Mouse (Mus musculus) embryonic facial prominence, embryonic 15.5 days (tissue): ENCODE data around the gene Glis2. TPM values are rescaled to one million over a fixed set of nuclear protein-coding genes. Genes with fewer than 3 reads are reported as not detected.

Experiments
- ATAC-seq: fragments of 200-750 bp; cut with Nextera tagmentation; 2 replicates; pipeline ENCODE4 v1.8.0; 2017; ENCODE audit warnings: low read depth, moderate TSS enrichment; ENCODE audit not compliant: insufficient number of reproducible peaks, low FRiP score, low TSS enrichment
- H3K27ac ChIP-seq: fragments of 300-500 bp; sonication (generic); replicated peaks from 2 replicates; pipeline ENCODE4 v1.5.1; 2015; ENCODE audit warnings: mild to moderate bottlenecking, inconsistent platforms
- H3K27me3 ChIP-seq: fragments of 300-500 bp; sonication (generic); 2 replicates; pipeline ENCODE4 v1.6.1; 2015; ENCODE audit warnings: inconsistent platforms
- H3K36me3 ChIP-seq: fragments of 300-500 bp; sonication (generic); 2 replicates; pipeline ENCODE4 v1.6.1; 2015; ENCODE audit warnings: mild to moderate bottlenecking, inconsistent platforms
- H3K4me1 ChIP-seq: fragments of 300-500 bp; sonication (generic); 2 replicates; pipeline ENCODE4 v1.6.1; 2015; ENCODE audit warnings: inconsistent platforms
- H3K4me2 ChIP-seq: fragments of 300-500 bp; sonication (generic); replicated peaks from 2 replicates; pipeline ENCODE4 v1.6.1; 2015; ENCODE audit warnings: mild to moderate bottlenecking, inconsistent platforms
- H3K4me3 ChIP-seq: fragments of 300-500 bp; sonication (generic); replicated peaks from 2 replicates; pipeline ENCODE4 v1.5.1; 2015; ENCODE audit warnings: mild to moderate bottlenecking, inconsistent platforms
- H3K9ac ChIP-seq: fragments of 300-500 bp; sonication (generic); 2 replicates; pipeline ENCODE4 v1.6.1; 2015; ENCODE audit warnings: inconsistent platforms
- H3K9me3 ChIP-seq: fragments of 300-500 bp; sonication (generic); replicated peaks from 2 replicates; pipeline ENCODE4 v1.6.1; 2016; ENCODE audit warnings: inconsistent platforms
- WGBS: fragments of 180-500 bp; shearing (Covaris S2); methylation state at CpG from one replicate; pipeline ENCODE4 v1.1.7; 2015; 5-methylcytosine and 5-hydroxymethylcytosine counted together
- polyA plus RNA-seq: library from polyadenylated mRNA; unstranded; fragments of >200 nt; fragmentation: Nextera tagmentation; extraction: Ambion mirVana; gene quantifications from 2 replicates; pipeline ENCODE4 v1.2.1, GENCODE M21; 2015

Glis2 gene
- polyA plus RNA-seq, 1 experiment from 2014 or later, result 33.4 TPM

GRCm38 (mm10) chr16:4651081-4651480, 56.6 kb downstream of the Glis2 start:
- WGBS, result 62% methylated on average over 1 of the region's 1 CpGs
- Histone ChIP-seq H3K9ac (no peak overlapping the region), H3K4me3 (no peak overlapping the region), H3K4me1 (peaks cover 95% of the 10 kb centered on the region), H3K27ac (peak overlapping the region; percentile 87), H3K9me3 (no peaks in the 10 kb centered on the region), H3K4me2 (no peak overlapping the region), H3K36me3 (peaks cover 50% of the 10 kb centered on the region), H3K27me3 (no peaks in the 10 kb centered on the region)
- ATAC-seq, result no peak

GRCm38 (mm10) chr16:4651624-4652023, 57.1 kb downstream of the Glis2 start:
- Histone ChIP-seq H3K9me3 (no peaks in the 10 kb centered on the region), H3K36me3 (peaks cover 49% of the 10 kb centered on the region), H3K4me1 (peaks cover 95% of the 10 kb centered on the region), H3K27me3 (no peaks in the 10 kb centered on the region), H3K4me3 (no peak overlapping the region), H3K27ac (peak overlapping the region; percentile 87), H3K4me2 (peak overlapping the region; percentile 22; the same call in 1 of the 2 replicates), H3K9ac (no peak overlapping the region)
- 32% methylated on average over 7 of the region's 7 CpGs for WGBS
- peak; percentile 87 for ATAC-seq

GRCm38 (mm10) chr16:4652707-4653416, 58.3 kb downstream of the Glis2 start:
- Histone ChIP-seq H3K9me3 (no peaks in the 10 kb centered on the region), H3K4me1 (peaks cover 95% of the 10 kb centered on the region), H3K4me2 (no peak overlapping the region), H3K36me3 (peaks cover 49% of the 10 kb centered on the region), H3K4me3 (no peak overlapping the region), H3K27ac (peak overlapping the region; percentile 87), H3K9ac (no peak overlapping the region), H3K27me3 (no peaks in the 10 kb centered on the region)
- ATAC-seq, result peak; percentile 22
- 56% methylated on average over 4 of the region's 4 CpGs for WGBS

GRCm38 (mm10) chr16:4654706-4655105, 60.2 kb downstream of the Glis2 start:
- H3K9me3 ChIP-seq, result no peaks in the 10 kb centered on the region
- H3K9ac ChIP-seq, result no peak overlapping the region
- H3K27ac ChIP-seq, result no peak overlapping the region
- H3K27me3 ChIP-seq, result no peaks in the 10 kb centered on the region
- H3K4me2 ChIP-seq, result no peak overlapping the region
- peaks cover 91% of the 10 kb centered on the region for H3K4me1 ChIP-seq
- H3K36me3 ChIP-seq, result peaks cover 31% of the 10 kb centered on the region
- WGBS, result 83% methylated on average over 10 of the region's 10 CpGs
- no peak overlapping the region for H3K4me3 ChIP-seq
- ATAC-seq, result no peak

GRCm38 (mm10) chr16:4655251-4655734, 60.8 kb downstream of the Glis2 start:
- no peaks in the 10 kb centered on the region for H3K9me3 ChIP-seq
- ATAC-seq, result no peak
- H3K9ac ChIP-seq, result no peak overlapping the region
- no peak overlapping the region for H3K4me2 ChIP-seq
- H3K4me3 ChIP-seq, result no peak overlapping the region
- H3K27ac ChIP-seq, result peak overlapping the region; percentile 58; the same call in 1 of the 2 replicates
- no peaks in the 10 kb centered on the region for H3K27me3 ChIP-seq
- H3K36me3 ChIP-seq, result peaks cover 25% of the 10 kb centered on the region
- peaks cover 87% of the 10 kb centered on the region for H3K4me1 ChIP-seq
- 61% methylated on average over 4 of the region's 4 CpGs for WGBS

- WGBS, result 22% methylated on average over 11 of the region's 11 CpGs
- Histone ChIP-seq H3K9me3 (no peaks in the 10 kb centered on the region), H3K36me3 (peaks cover 22% of the 10 kb centered on the region; the same call in 1 of the 2 replicates), H3K4me2 (no peak overlapping the region; the same call in 1 of the 2 replicates), H3K4me3 (no peak overlapping the region), H3K4me1 (peaks cover 81% of the 10 kb centered on the region), H3K27ac (peak overlapping the region; percentile 92), H3K27me3 (no peaks in the 10 kb centered on the region), H3K9ac (no peak overlapping the region)
- no peak for ATAC-seq
Measured at GRCm38 (mm10) chr16:4655764-4656570, 61.5 kb downstream of the Glis2 start.

- WGBS, result 62% methylated on average over 9 of the region's 9 CpGs
- no peaks in the 10 kb centered on the region for H3K9me3 ChIP-seq
- no peak overlapping the region for H3K4me2 ChIP-seq
- H3K4me3 ChIP-seq, result no peak overlapping the region
- ATAC-seq, result no peak
- H3K27ac ChIP-seq, result peak overlapping the region; percentile 92
- peaks cover 74% of the 10 kb centered on the region for H3K4me1 ChIP-seq
- H3K9ac ChIP-seq, result no peak overlapping the region
- peaks cover 23% of the 10 kb centered on the region; the same call in 1 of the 2 replicates for H3K36me3 ChIP-seq
- H3K27me3 ChIP-seq, result no peaks in the 10 kb centered on the region
Measured at GRCm38 (mm10) chr16:4656571-4657081, 62.1 kb downstream of the Glis2 start.

GRCm38 (mm10) chr16:4658781-4659245, 64.3 kb downstream of the Glis2 start:
- no peak overlapping the region for H3K4me3 ChIP-seq
- peak overlapping the region; percentile 25 for H3K4me2 ChIP-seq

GRCm38 (mm10) chr16:4659326-4659725, 64.8 kb downstream of the Glis2 start:
- Histone ChIP-seq H3K9me3 (no peaks in the 10 kb centered on the region), H3K9ac (no peak overlapping the region), H3K4me3 (no peak overlapping the region), H3K4me1 (peaks cover 51% of the 10 kb centered on the region), H3K27me3 (no peaks in the 10 kb centered on the region), H3K36me3 (peaks cover 28% of the 10 kb centered on the region), H3K27ac (peak overlapping the region; percentile 92), H3K4me2 (0 out of 2 replicates have a peak overlapping the region, but pooled peaks have one; percentile 25)
- ATAC-seq, result no peak
- 2% methylated on average over 2 of the region's 2 CpGs for WGBS

More at GRCm38 (mm10) chr16:4658781-4659245, 64.3 kb downstream of the Glis2 start:
- peak; percentile 91 for ATAC-seq
- Histone ChIP-seq H3K9me3 (no peaks in the 10 kb centered on the region), H3K4me1 (peaks cover 55% of the 10 kb centered on the region), H3K9ac (no peak overlapping the region), H3K27me3 (no peaks in the 10 kb centered on the region), H3K27ac (peak overlapping the region; percentile 92), H3K36me3 (peaks cover 27% of the 10 kb centered on the region)
- WGBS, result 6% methylated on average over 11 of the region's 11 CpGs

- no peak overlapping the region for H3K4me3 ChIP-seq
- H3K27ac ChIP-seq, result no peak overlapping the region
- H3K9me3 ChIP-seq, result no peaks in the 10 kb centered on the region
- H3K27me3 ChIP-seq, result no peaks in the 10 kb centered on the region
- H3K4me1 ChIP-seq, result peaks cover 28% of the 10 kb centered on the region
- no peak for ATAC-seq
- no peak overlapping the region for H3K9ac ChIP-seq
- H3K4me2 ChIP-seq, result no peak overlapping the region
- peaks cover 25% of the 10 kb centered on the region for H3K36me3 ChIP-seq
- 70% methylated on average over 2 of the region's 2 CpGs for WGBS
Measured at GRCm38 (mm10) chr16:4661605-4662004, 67.1 kb downstream of the Glis2 start.

GRCm38 (mm10) chr16:4663806-4664205, 69.3 kb downstream of the Glis2 start:
- no peak overlapping the region for H3K9ac ChIP-seq
- H3K4me1 ChIP-seq, result peaks cover 11% of the 10 kb centered on the region
- no peaks in the 10 kb centered on the region for H3K9me3 ChIP-seq
- H3K4me2 ChIP-seq, result no peak overlapping the region
- WGBS, result 86% methylated on average over 2 of the region's 2 CpGs
- no peak overlapping the region for H3K4me3 ChIP-seq
- no peak overlapping the region for H3K27ac ChIP-seq
- ATAC-seq, result no peak
- peaks cover 38% of the 10 kb centered on the region for H3K36me3 ChIP-seq
- no peaks in the 10 kb centered on the region for H3K27me3 ChIP-seq
